In the genomic region with DNA sequence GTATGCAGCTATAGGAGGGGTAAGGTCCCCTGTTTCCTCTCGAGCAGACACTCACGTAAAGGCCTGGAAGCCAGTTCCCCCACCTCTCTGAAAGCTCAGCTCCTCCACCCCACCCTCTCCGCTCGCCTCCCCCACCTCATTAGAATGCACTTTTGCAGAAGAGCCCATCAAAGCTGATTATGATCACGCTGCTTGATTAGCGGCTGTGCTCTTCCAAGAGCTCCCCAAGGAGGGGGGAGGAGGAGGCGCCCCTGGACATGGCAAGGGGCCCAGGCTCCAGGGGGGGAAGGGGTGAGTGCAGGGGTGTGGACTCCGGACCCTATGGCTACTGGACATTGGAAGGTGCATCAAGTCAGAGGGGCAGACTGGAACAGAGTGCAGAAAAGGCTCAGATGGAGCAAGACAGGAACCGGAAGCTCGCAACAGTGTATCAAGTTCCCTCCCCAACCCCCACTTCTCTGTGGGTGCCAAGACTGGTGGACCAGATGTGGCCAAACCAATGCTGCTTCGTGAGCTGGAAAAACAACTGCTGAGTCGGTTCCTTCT, we compare ENCODE assay signal across 8 mouse cellular contexts.
A peak's percentile ranks its signal among the peaks of the same experiment; 100 is the strongest.
DNase-seq lines count a peak whose midpoint lies in the region; ATAC-seq and TF ChIP-seq lines count a peak whose summit lies in the region.

No protein-coding gene starts in this region.

- peaks cover 13% of the 10 kb centered on the region for H3K4me1 ChIP-seq in intestine, embryonic 16.5 days (ENCODE audit: control insufficient read depth, insufficient read depth, low read length)
- peaks cover 3% of the 10 kb centered on the region; the same call in 1 of the 2 replicates for H3K4me1 ChIP-seq in liver, postnatal 0 days (ENCODE audit: insufficient read depth)
- H3K4me1 ChIP-seq in olfactory bulb, adult 2 months (ENCODE audit: control insufficient read depth, insufficient read depth, low read length) = peaks cover 45% of the 10 kb centered on the region
- H3K4me1 ChIP-seq in cerebellum, adult 2 months (ENCODE audit: control insufficient read depth, insufficient read depth, low read length) = peaks cover 16% of the 10 kb centered on the region

- no peaks in the 10 kb centered on the region for H3K27me3 ChIP-seq in intestine, embryonic 16.5 days (replicated peaks; ENCODE audit: control insufficient read depth, insufficient read depth, low read length)
- H3K27me3 ChIP-seq in liver, postnatal 0 days (ENCODE audit: insufficient read depth, low read length) = no peaks in the 10 kb centered on the region
- no peaks in the 10 kb centered on the region for H3K27me3 ChIP-seq in cerebellum, adult 2 months (ENCODE audit: control insufficient read depth, insufficient read depth, low read length)

- peak; percentile 83 for ATAC-seq in common myeloid progenitor, adult 5-6 weeks (replicated peaks; ENCODE audit: low read depth, poor library complexity, severe bottlenecking)
- 0 out of 2 replicates have a peak, but pooled peaks have one; percentile 48 for ATAC-seq in intestine, embryonic 16.5 days
- ATAC-seq in liver, postnatal 0 days = no peak

- WGBS in intestine, embryonic 16.5 days = 31% methylated on average over 12 of the region's 12 CpGs
- 35% methylated on average over 12 of the region's 12 CpGs for WGBS in liver, postnatal 0 days (ENCODE audit: insufficient replicate concordance)
- 37% methylated on average over 12 of the region's 12 CpGs for WGBS in olfactory bulb, adult 2 months
- 65% methylated on average over 12 of the region's 12 CpGs for WGBS in cerebellum, adult 2 months

- no peak for TF ChIP-seq POLR2A in olfactory bulb, adult 2 months (IDR thresholded peaks at IDR 0.05; ENCODE audit: insufficient read depth, low read depth, low read length)
- TF ChIP-seq POLR2A in cerebellum, adult 2 months (IDR thresholded peaks at IDR 0.05; ENCODE audit: borderline replicate concordance, insufficient read depth, low read length) = no peak

- peak overlapping the region; percentile 48; the same call in 1 of the 2 replicates for H3K9ac ChIP-seq in intestine, embryonic 16.5 days (ENCODE audit: low read depth, low read length)
- no peak overlapping the region for H3K9ac ChIP-seq in liver, postnatal 0 days (replicated peaks)

- intact Hi-C loops in gastrocnemius, postnatal 36 days (cut with DNase I) = no loop called here

- DNase-seq in cerebellum, postnatal 10 days = peak; percentile 70 to 74
- DNase-seq in cerebellum, adult 9-10 months = no peak
- peak; percentile 22 to 46 for DNase-seq in gastrocnemius, postnatal 36 days
- DNase-seq in liver, postnatal 0 days = peak; percentile 32
- DNase-seq in cerebellum, adult 2 months = no peak

- no peaks in the 10 kb centered on the region for H3K9me3 ChIP-seq in intestine, embryonic 16.5 days (ENCODE audit: control insufficient read depth, low read length)
- no peaks in the 10 kb centered on the region for H3K9me3 ChIP-seq in liver, postnatal 0 days (ENCODE audit: low read length)

- peak overlapping the region; percentile 22; the same call in 1 of the 2 replicates for H3K4me2 ChIP-seq in intestine, embryonic 16.5 days (ENCODE audit: low read depth, low read length)
- H3K4me2 ChIP-seq in liver, postnatal 0 days (ENCODE audit: low read depth, low read length) = no peak overlapping the region

- no peak for TF ChIP-seq EP300 in liver, postnatal 0 days (IDR thresholded peaks at IDR 0.05; ENCODE audit: low read depth)

- no peaks in the 10 kb centered on the region for H3K36me3 ChIP-seq in intestine, embryonic 16.5 days (ENCODE audit: control insufficient read depth, insufficient read depth, low read length)
- no peaks in the 10 kb centered on the region for H3K36me3 ChIP-seq in liver, postnatal 0 days (replicated peaks; ENCODE audit: insufficient read depth, low read length)

- TF ChIP-seq CTCF in liver, postnatal 0 days (IDR thresholded peaks at IDR 0.05; ENCODE audit: low read depth) = no peak
- no peak for TF ChIP-seq CTCF in olfactory bulb, adult 2 months (IDR thresholded peaks at IDR 0.05; ENCODE audit: insufficient read depth, low read depth, low read length)
- no peak for TF ChIP-seq CTCF in cerebellum, adult 2 months (IDR thresholded peaks at IDR 0.05; ENCODE audit: borderline replicate concordance, insufficient read depth, low read depth, low read length)

- H3K27ac ChIP-seq in intestine, embryonic 16.5 days (ENCODE audit: low read length) = peak overlapping the region; percentile 31; the same call in 1 of the 2 replicates
- H3K27ac ChIP-seq in liver, postnatal 0 days (ENCODE audit: low read depth) = no peak overlapping the region
- peak overlapping the region; percentile 27; the same call in 1 of the 2 replicates for H3K27ac ChIP-seq in olfactory bulb, adult 2 months (ENCODE audit: insufficient read depth, low read depth, low read length)
- H3K27ac ChIP-seq in cerebellum, adult 2 months (ENCODE audit: insufficient read depth, low read length) = no peak overlapping the region

- no peak overlapping the region for H3K4me3 ChIP-seq in intestine, embryonic 16.5 days (ENCODE audit: low read length)
- H3K4me3 ChIP-seq in liver, postnatal 0 days (ENCODE audit: low read depth, low read length) = no peak overlapping the region
- H3K4me3 ChIP-seq in olfactory bulb, adult 2 months (ENCODE audit: insufficient read depth, low read depth, low read length) = no peak overlapping the region
- H3K4me3 ChIP-seq in cerebellum, adult 2 months (replicated peaks; ENCODE audit: insufficient read depth, low read depth, low read length) = no peak overlapping the region

Comparison
In these comparisons a context has a peak if more than half of its experiments do, and no peak if none do; other contexts are left out.
1. DNase-seq: peak in cerebellum, postnatal 10 days (2 of 2), gastrocnemius, postnatal 36 days (2 of 2) and liver, postnatal 0 days (single experiment); none in cerebellum, adult 9-10 months (single experiment) and cerebellum, adult 2 months (0 of 2).
2. H3K27ac ChIP-seq: peak in intestine, embryonic 16.5 days (single experiment) and olfactory bulb, adult 2 months (single experiment); none in liver, postnatal 0 days (single experiment) and cerebellum, adult 2 months (single experiment).